Mouse (Mus musculus) lung, postnatal 0 days (tissue): ENCODE results near the gene Dscam.

Source experiments
- CTCF ChIP-seq: IDR thresholded peaks from 2 replicates; pipeline ENCODE4 v1.5.1; 2016; ENCODE audit warnings: antibody characterized with exemption, mild to moderate bottlenecking
- EP300 ChIP-seq: IDR thresholded peaks from 2 replicates; pipeline ENCODE4 v1.6.1; 2016; ENCODE audit warnings: antibody characterized with exemption, mild to moderate bottlenecking, control low read depth

- TF ChIP-seq CTCF (no peak), EP300 (no peak)
These were observed 550.1 kb downstream of the Dscam start for GRCm38 (mm10) chr16:96620402-96620801.
